Mouse (Mus musculus): ENCODE results near the gene Rictor. TPM values are rescaled to one million over a fixed set of nuclear protein-coding genes. Genes with fewer than 3 reads are reported as not detected.
"Not testable (repeated sequence)": the region's sequence is repeated elsewhere in the genome, so short reads cannot be mapped to it uniquely, and the experiment has no call there.

The Rictor gene
- polyA plus RNA-seq, 1 experiment, result 2.7 TPM

DNA sequence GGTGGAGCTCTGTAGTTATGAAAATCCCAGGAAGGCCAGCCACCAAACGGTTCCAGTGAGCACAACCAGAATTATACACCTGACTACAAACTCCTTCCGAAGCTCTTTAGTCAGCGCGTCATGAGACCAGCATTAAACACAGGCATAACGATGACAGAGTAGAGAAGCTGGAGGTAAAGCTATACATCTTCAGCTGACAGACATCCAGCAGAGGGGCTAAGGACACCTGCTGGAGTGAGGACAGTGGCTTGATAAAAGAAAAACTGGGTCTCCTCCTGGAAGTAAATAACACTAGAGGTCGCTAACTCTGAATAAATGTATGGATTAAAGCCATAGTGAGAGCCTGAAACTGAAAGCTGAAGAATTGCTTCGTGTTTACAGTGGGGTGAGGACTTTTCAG lies 84.7 kb downstream of the Rictor start:
- Histone ChIP-seq H3K79me3 (ENCODE audit: low read depth) (no peaks in the 10 kb centered on the region), H3K4me3 (ENCODE audit: insufficient read depth, poor library complexity, severe bottlenecking) (no peak overlapping the region), H3K79me2 (ENCODE audit: control insufficient read depth, insufficient read depth) (no peaks in the 10 kb centered on the region), H3ac (ENCODE audit: control insufficient read depth, insufficient read length, low read depth) (no peak overlapping the region), H3K36me3 (ENCODE audit: control insufficient read depth, insufficient read depth) (peaks cover 99% of the 10 kb centered on the region), H3K27me3 (ENCODE audit: control insufficient read depth, insufficient read depth, insufficient read length) (no peaks in the 10 kb centered on the region)
- TF ChIP-seq FOSL1 (IDR thresholded peaks at IDR 0.05; ENCODE audit: insufficient read depth, low read length, poor library complexity, severe bottlenecking) (no peak), MYOD1 (IDR thresholded peaks at IDR 0.05; ENCODE audit: control insufficient read depth, insufficient read length, low read depth) (no peak), MAX (IDR thresholded peaks at IDR 0.05) (no peak), USF1 (IDR thresholded peaks at IDR 0.05; ENCODE audit: low read depth) (no peak), MYOG (IDR thresholded peaks at IDR 0.05; ENCODE audit: control insufficient read depth, extremely low read depth, insufficient read length) (no peak), CEBPB (IDR thresholded peaks at IDR 0.05; ENCODE audit: low read depth) (no peak), CTCF (IDR thresholded peaks at IDR 0.05; ENCODE audit: control insufficient read depth, insufficient read depth, insufficient read length) (no peak)

DNA sequence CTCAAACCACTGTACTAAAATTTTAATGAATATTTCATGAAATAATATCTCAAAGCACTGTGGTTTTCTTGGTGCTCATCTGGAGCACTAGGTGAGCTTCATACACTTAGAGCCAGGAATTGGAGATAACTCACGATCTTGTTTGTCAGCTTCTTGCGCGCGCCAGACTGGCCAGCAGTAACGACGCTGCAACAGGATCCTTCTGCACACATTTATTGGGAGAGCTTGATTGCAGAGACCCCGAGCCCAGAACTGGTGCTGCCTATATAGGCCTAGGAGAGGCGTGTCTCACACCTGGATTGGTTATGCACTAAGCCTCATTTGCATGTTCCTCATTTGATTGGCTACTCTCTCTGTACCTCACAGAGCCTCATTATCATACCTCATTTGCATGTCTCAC lies 93.0 kb downstream of the Rictor start:
- not testable (repeated sequence) for H3K79me3 ChIP-seq (ENCODE audit: low read depth); H3ac ChIP-seq (ENCODE audit: control insufficient read depth, insufficient read length, low read depth); H3K27me3 ChIP-seq (ENCODE audit: control insufficient read depth, insufficient read depth, insufficient read length); H3K4me3 ChIP-seq (ENCODE audit: insufficient read depth, poor library complexity, severe bottlenecking); H3K79me2 ChIP-seq (ENCODE audit: control insufficient read depth, insufficient read depth)
- H3K36me3 ChIP-seq (ENCODE audit: control insufficient read depth, insufficient read depth), result peaks cover 46% of the 10 kb centered on the region

DNA sequence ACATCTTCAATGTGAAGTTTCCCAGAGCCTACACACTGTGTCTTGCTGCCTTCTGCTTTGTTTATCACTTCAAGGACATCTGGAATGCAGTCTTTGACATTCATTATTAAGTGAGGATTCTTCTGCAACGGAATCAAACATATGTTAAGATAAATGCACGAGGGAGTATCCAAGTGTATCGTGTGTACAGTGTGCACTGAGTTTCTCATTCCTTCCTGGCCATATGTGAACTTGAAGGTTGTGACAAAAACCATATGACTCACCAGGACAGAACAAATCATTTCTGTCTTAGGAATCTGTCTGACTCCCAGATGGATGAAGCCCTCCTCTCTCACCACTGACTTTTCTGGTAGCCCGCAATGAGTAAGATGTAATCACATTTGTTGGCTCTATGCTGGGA lies 107.6 kb downstream of the Rictor start:
- no peak overlapping the region for H3ac ChIP-seq (ENCODE audit: control insufficient read depth, insufficient read length, low read depth)
- H3K27me3 ChIP-seq (ENCODE audit: control insufficient read depth, insufficient read depth, insufficient read length), result no peaks in the 10 kb centered on the region
- H3K79me3 ChIP-seq (ENCODE audit: low read depth), result no peaks in the 10 kb centered on the region
- peaks cover 10% of the 10 kb centered on the region for H3K36me3 ChIP-seq (ENCODE audit: control insufficient read depth, insufficient read depth)
- H3K4me3 ChIP-seq (ENCODE audit: insufficient read depth, poor library complexity, severe bottlenecking), result no peak overlapping the region
- H3K79me2 ChIP-seq (ENCODE audit: control insufficient read depth, insufficient read depth), result no peaks in the 10 kb centered on the region
- TF ChIP-seq USF1 (IDR thresholded peaks at IDR 0.05; ENCODE audit: low read depth), result no peak
- no peak for TF ChIP-seq FOSL1 (IDR thresholded peaks at IDR 0.05; ENCODE audit: insufficient read depth, low read length, poor library complexity, severe bottlenecking)
- no peak for TF ChIP-seq MYOD1 (IDR thresholded peaks at IDR 0.05; ENCODE audit: control insufficient read depth, insufficient read length, low read depth)
- TF ChIP-seq MYOG (IDR thresholded peaks at IDR 0.05; ENCODE audit: control insufficient read depth, extremely low read depth, insufficient read length), result no peak
- no peak for TF ChIP-seq CTCF (IDR thresholded peaks at IDR 0.05; ENCODE audit: control insufficient read depth, insufficient read depth, insufficient read length)
- no peak for TF ChIP-seq CEBPB (IDR thresholded peaks at IDR 0.05; ENCODE audit: low read depth)
- no peak for TF ChIP-seq MAX (IDR thresholded peaks at IDR 0.05)

DNA sequence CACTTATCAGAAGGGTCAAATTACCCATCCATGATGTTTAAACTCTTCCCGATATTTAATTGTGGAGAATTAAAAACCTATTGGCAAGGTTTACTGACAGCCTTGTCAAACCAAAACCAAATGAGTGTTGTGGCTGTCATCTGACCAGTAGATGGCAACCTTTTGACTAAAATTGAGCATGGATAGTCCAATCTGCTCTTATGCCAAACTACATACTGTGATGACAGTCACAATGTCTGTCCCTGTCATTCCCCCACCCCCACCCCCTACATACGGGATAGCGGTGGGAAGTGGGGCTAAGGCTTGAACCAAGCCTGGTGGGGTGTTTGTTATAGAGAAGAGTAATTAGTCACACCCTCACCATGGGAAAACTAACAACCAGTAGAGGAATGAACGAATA lies 132.0 kb downstream of the Rictor start:
- Histone ChIP-seq H3ac (ENCODE audit: control insufficient read depth, insufficient read length, low read depth) (no peak overlapping the region), H3K4me3 (ENCODE audit: insufficient read depth, poor library complexity, severe bottlenecking) (no peak overlapping the region), H3K36me3 (ENCODE audit: control insufficient read depth, insufficient read depth) (peaks cover 8% of the 10 kb centered on the region), H3K27me3 (ENCODE audit: control insufficient read depth, insufficient read depth, insufficient read length) (no peaks in the 10 kb centered on the region), H3K79me3 (ENCODE audit: low read depth) (no peaks in the 10 kb centered on the region), H3K79me2 (ENCODE audit: control insufficient read depth, insufficient read depth) (no peaks in the 10 kb centered on the region)
- no peak for TF ChIP-seq MYOG (IDR thresholded peaks at IDR 0.05; ENCODE audit: control insufficient read depth, extremely low read depth, insufficient read length)
- TF ChIP-seq USF1 (IDR thresholded peaks at IDR 0.05; ENCODE audit: low read depth), result no peak
- peak; percentile 47 for TF ChIP-seq CTCF (IDR thresholded peaks at IDR 0.05; ENCODE audit: control insufficient read depth, insufficient read depth, insufficient read length)
- no peak for TF ChIP-seq MAX (IDR thresholded peaks at IDR 0.05)
- no peak for TF ChIP-seq FOSL1 (IDR thresholded peaks at IDR 0.05; ENCODE audit: insufficient read depth, low read length, poor library complexity, severe bottlenecking)
- TF ChIP-seq CEBPB (IDR thresholded peaks at IDR 0.05; ENCODE audit: low read depth), result no peak

DNA sequence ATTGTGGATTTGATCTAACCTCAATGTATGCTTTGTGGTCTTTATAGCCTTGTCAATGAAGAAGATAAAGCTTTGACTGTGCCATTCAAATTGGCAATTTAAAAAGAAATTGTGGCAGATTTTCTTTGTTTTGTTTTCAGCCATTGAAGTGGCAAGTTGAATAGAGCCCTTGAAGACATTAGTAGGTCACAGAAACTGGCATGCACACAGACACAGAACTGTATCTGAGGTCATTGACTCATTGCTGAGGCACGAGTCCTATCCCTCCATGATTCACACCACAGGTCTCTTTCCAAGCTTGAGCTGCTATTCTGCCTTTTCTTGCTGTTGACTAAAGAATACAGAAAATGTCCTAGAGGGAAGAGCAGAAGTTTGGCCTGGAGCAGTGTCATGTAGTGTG lies 141.7 kb downstream of the Rictor start:
- Histone ChIP-seq H3K4me3 (ENCODE audit: insufficient read depth, poor library complexity, severe bottlenecking) (no peak overlapping the region), H3K27me3 (ENCODE audit: control insufficient read depth, insufficient read depth, insufficient read length) (no peaks in the 10 kb centered on the region), H3K36me3 (ENCODE audit: control insufficient read depth, insufficient read depth) (peaks cover 19% of the 10 kb centered on the region), H3K79me2 (ENCODE audit: control insufficient read depth, insufficient read depth) (no peaks in the 10 kb centered on the region), H3ac (ENCODE audit: control insufficient read depth, insufficient read length, low read depth) (no peak overlapping the region), H3K79me3 (ENCODE audit: low read depth) (no peaks in the 10 kb centered on the region)
- TF ChIP-seq MAX (IDR thresholded peaks at IDR 0.05) (peak; percentile 78), FOSL1 (IDR thresholded peaks at IDR 0.05; ENCODE audit: insufficient read depth, low read length, poor library complexity, severe bottlenecking) (peak; percentile 33), USF1 (IDR thresholded peaks at IDR 0.05; ENCODE audit: low read depth) (no peak), MYOD1 (IDR thresholded peaks at IDR 0.05; ENCODE audit: control insufficient read depth, insufficient read length, low read depth) (peak; percentile 27), MYOG (IDR thresholded peaks at IDR 0.05; ENCODE audit: control insufficient read depth, extremely low read depth, insufficient read length) (no peak), CEBPB (IDR thresholded peaks at IDR 0.05; ENCODE audit: low read depth) (no peak), CTCF (IDR thresholded peaks at IDR 0.05; ENCODE audit: control insufficient read depth, insufficient read depth, insufficient read length) (no peak)

Other genes with a start within 250 kb of the Rictor start
- gene Fyb, start 185.5 kb upstream of the Rictor start, polyA plus RNA-seq (2012; fragmentation: generic; extraction: Trizol), result 190 TPM
- 5.9 TPM for gene Osmr, start 166.6 kb downstream of the Rictor start, polyA plus RNA-seq (2012; fragmentation: generic; extraction: Trizol)

Measured in C2C12 (cell line).